Mouse (Mus musculus): ENCODE results near the gene Cox7a2. TPM values are rescaled to one million over a fixed set of nuclear protein-coding genes. Genes with fewer than 3 reads are reported as not detected.

Cox7a2 gene
- total RNA-seq (2015) (482 and 517 TPM in 2 replicates), total RNA-seq (2017) (92.4 and 175 TPM in 2 replicates)

DNA sequence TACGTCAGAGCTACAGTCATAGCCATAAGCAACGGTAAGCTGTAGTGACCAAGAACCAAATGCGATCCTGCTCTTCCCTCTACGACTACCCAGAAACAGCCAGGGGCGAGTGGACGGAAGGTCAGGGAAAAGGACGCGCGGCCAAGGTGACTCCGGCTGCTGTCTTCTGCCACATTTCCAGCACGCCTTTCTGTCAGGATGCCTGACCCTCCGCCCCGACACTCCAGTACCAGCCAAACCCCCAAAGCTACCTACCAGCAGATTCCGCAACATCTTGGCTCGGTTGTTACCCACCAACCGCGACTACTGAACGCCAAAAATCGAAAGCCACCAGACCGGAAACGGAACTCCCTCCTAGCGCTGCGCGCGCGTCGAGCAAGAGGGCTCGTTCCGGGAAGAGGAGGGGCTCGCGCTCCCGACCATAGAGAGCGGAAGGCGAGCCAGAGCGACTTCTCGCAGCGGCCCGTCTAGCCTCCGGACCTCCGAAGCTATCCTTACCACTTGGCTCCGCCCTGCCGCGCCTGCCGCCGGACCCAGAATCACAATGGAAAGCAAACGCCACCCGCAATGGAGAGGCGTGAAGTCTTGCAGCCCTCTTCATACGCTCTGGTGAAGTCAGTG is at the start of gene Cox7a2:
TSS of gene Cox7a2 (minus strand) at position 494 of the 621 bp plus-strand sequence.
- ATAC-seq (replicated peaks; ENCODE audit: poor library complexity), result peak; percentile 92

GRCm38 (mm10) chr9:79809411-79809810 is 49.7 kb upstream of the Cox7a2 start:
- no peak for ATAC-seq (replicated peaks; ENCODE audit: poor library complexity)

DNA sequence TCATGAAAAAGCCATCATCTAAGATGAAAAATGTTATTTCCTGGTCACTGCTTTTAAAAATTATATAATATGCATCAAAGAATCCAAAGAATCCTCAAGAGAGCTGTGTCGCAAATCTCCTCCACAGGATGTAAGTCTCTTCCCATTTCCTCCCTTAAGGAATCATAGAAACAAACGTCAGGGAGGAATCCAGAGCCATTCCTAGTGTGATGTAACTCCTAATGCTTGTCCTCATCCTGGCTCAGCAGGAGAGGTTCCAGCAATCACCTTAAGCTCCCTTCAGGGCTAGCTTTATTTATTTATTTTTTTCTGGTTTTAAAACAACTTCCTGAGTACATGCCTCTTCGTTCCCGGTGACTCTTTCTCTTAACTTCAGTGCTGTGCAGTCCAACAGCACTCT is 47.5 kb upstream of the Cox7a2 start:
- no peak for ATAC-seq (replicated peaks; ENCODE audit: poor library complexity)

DNA sequence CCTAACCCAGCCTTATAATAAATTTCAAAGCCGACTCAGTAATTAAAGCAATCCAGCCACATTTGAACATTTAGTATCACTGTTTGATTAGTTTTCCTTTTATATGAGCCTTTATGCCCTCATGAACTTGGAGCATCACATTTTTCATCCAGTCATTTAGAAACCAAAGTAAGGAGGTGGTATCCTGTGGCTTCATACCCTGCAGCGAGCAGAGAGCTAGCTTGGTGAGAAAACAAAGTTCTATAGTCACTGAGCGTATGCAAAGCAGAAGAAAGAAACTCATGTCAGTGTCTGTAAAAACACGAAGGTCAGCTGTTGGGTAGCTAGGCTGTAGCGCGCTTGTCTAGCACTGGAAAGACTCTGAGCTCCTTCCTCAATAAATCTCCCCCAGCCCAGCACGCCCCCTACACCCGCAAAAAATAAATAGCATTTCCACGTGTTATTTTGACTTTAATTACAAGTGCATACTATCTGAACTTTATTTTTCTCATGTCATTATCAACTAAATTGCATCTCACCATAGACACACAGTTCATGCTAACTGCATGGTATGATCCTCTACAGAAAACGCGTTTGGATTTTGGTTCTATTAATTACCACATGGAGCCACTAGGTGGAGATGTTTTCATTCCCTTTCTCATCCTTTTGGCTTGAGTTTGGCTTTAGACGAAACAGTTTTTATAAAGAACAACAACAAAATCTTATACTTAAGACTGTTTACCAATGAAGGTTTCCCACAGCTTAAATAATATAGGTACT is 46.8 kb upstream of the Cox7a2 start:
- peak; percentile 56; the same call in 1 of the 2 replicates for ATAC-seq (replicated peaks; ENCODE audit: poor library complexity)

DNA sequence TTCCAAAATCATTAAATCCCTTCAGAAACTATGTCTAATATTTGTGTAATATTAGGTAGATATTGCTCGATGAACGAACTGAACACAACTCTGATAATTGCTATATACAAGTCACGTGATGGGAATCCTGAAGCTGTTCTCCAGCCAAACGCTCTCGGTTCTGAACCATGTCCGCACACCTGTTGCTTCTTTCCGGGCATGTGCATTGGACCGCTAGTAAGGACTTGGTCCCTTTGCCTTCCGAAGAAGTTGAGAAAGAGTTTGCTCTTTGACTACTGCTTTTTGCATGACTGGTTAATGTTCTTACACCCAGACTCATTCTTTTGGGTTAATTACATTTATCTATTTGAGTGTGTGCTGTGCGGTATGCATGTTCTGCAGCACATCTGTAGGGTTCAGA is 45.7 kb upstream of the Cox7a2 start:
- no peak for ATAC-seq (replicated peaks; ENCODE audit: poor library complexity)

- ATAC-seq (replicated peaks; ENCODE audit: poor library complexity), result no peak
Observed at GRCm38 (mm10) chr9:79796461-79797135, 36.9 kb upstream of the Cox7a2 start.

DNA sequence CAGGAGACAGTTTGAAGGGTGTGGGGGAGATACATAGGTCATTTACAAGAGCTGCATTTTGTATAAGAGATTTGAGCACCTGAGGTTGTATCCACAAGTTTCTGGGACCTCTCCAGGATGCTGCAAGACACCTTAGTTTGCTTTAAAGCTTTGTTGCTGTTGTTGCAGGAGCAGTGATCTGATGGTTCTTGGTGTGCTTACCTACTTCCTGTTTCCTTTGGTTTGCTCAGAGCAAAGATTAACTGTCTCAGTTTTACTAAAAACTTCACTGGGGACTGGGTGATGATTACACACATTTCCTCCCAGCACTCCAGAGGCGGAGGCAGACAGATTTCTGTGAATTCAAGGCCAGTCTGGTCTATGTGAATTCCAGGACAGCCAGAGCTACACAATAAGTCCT is 35.4 kb upstream of the Cox7a2 start:
- peak; percentile 36 for ATAC-seq (replicated peaks; ENCODE audit: poor library complexity)

- ATAC-seq (replicated peaks; ENCODE audit: poor library complexity), result peak; percentile 90
Observed at GRCm38 (mm10) chr9:79792841-79793835, 33.5 kb upstream of the Cox7a2 start, which contains the start of gene Tmem30a. Gene Tmem30a, minus strand, starts transcription at chr9:79793507.

DNA sequence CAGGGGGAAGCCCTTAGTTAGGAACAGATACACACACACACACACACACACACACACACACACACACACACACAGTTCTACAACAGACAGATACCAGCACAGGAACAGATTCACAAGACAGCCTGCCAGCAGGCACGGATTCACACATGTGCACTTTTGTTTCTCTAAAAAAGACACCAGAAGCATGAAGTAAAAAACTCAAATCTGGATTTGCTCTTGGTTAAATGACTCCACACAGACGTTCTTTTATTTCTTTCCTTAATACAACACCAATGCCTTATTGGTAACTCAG is 26.1 kb upstream of the Cox7a2 start:
- ATAC-seq (replicated peaks; ENCODE audit: poor library complexity), result no peak

- peak; percentile 70 for ATAC-seq (replicated peaks; ENCODE audit: poor library complexity)
Observed at GRCm38 (mm10) chr9:79784934-79785793, 25.5 kb upstream of the Cox7a2 start.

- ATAC-seq (replicated peaks; ENCODE audit: poor library complexity), result no peak
Observed at GRCm38 (mm10) chr9:79784439-79784838, 24.8 kb upstream of the Cox7a2 start.

GRCm38 (mm10) chr9:79779354-79779753 is 19.7 kb upstream of the Cox7a2 start:
- ATAC-seq (replicated peaks; ENCODE audit: poor library complexity), result peak; percentile 72

DNA sequence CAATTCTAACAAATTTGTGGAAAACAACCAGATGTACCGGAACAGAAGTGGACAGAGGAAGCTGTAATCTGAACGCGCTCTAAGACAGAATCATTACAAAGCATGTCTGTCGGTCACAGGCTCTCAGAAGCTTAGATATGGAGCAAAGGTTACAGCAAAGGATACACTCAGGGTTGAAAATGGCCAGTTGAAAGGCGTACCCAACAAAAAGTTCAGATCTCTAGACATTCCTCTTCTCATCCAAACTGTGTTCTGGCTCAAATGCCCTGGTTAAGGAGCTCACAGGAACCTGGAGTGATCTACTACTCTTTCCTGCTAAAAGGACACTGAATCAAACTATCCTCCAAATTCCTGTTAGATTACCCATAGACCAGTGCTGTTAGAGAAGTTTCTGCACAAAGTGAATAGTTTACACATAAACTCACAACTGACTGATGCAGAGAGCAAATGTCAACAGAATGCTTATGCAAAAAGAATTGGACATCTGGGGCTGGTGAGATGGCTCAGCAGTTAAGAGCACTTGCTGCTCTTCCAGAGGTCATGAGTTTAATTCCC is 7.4 kb upstream of the Cox7a2 start:
- ATAC-seq (replicated peaks; ENCODE audit: poor library complexity), result no peak

- no peak for ATAC-seq (replicated peaks; ENCODE audit: poor library complexity)
Observed at GRCm38 (mm10) chr9:79765329-79765728, 5.7 kb upstream of the Cox7a2 start.

GRCm38 (mm10) chr9:79762519-79762918 is 2.8 kb upstream of the Cox7a2 start:
- ATAC-seq (replicated peaks; ENCODE audit: poor library complexity), result peak; percentile 65

- ATAC-seq (replicated peaks; ENCODE audit: poor library complexity), result peak; percentile 5; the same call in 1 of the 2 replicates
Observed at GRCm38 (mm10) chr9:79760076-79760475, 398 bp upstream of the Cox7a2 start.

DNA sequence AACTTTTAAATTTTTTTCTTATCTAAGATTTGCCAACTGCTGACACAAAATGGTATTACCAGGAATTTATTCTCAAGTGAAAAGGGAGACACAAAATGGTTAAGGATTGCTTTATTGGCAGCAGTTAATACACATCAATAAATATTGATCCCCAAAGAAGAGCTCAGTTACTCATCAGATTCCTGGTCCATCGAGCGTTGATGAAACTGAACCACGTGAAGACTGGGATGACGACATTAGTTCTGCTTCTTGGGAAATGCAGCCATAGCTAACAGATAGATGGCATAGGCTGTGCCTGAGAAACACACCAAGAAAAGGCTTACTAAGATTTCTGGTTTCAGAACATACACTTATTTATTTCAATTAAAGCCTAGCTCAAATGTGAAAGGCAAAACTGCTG is 4.4 kb downstream of the Cox7a2 start:
- ATAC-seq (replicated peaks; ENCODE audit: poor library complexity), result no peak

GRCm38 (mm10) chr9:79751846-79752245 is 7.8 kb downstream of the Cox7a2 start:
- no peak for ATAC-seq (replicated peaks; ENCODE audit: poor library complexity)

DNA sequence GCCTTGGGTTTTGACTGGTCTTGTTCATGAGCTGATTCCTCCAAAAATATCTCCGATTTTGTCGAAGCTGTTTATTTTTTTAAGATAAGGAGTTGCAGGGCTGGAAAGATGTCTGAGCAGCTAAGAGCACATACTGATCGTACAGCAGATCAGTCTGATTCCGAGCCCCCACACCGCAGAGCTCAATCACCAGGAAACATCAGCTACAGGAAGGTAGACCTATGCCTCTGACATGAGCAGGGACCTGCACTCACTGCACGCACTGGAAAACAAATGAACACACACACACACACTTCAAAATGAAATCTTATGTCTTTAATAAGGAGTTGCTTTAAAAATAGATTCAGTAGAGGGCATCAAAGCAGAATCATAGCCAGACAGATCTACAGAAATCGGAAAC is 9.0 kb downstream of the Cox7a2 start:
- ATAC-seq (replicated peaks; ENCODE audit: poor library complexity), result peak; percentile 44
